20 mouse cellular contexts compared by ENCODE assay signal in the genomic region with DNA sequence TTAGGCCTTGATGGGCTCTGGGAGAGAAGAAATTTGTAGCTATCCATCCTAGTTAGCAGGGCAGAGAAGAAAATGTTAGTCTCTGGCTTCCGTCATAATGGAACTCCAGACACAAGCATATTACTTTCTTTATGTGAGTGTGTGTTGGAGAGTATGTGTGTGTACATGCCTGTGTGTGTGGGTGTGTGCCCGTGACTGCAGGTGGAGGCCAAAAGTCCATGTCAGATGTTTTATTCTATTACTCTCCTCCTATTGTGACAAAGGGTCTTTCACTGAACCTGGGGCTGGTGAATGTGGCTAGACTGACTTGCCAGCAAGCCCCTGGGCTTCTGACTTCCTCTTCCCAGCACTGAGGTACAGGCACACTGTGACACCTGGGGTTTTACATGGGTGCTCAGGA.
DNase-seq lines count a peak whose midpoint lies in the region; ATAC-seq and TF ChIP-seq lines count a peak whose summit lies in the region.
"Had no signal": no experiment of that assay in that cellular context is flagged by ENCODE, and none has a peak within 500 bp of the region (broad histone marks: within the 10 kb centered on the region; RNA-seq: fewer than 3 reads in every experiment).

No protein-coding gene starts in this region.

- H3K9me3 ChIP-seq in midbrain, embryonic 11.5 days (ENCODE audit: control insufficient read depth, low read length) = no peaks in the 10 kb centered on the region
- no peaks in the 10 kb centered on the region for H3K9me3 ChIP-seq in midbrain, embryonic 14.5 days (ENCODE audit: control insufficient read depth, low read length)
- peaks cover 5% of the 10 kb centered on the region; the same call in 1 of the 2 replicates for H3K9me3 ChIP-seq in ES-Bruce4 (replicated peaks; ENCODE audit: control insufficient read depth, insufficient read depth, low read length, poor library complexity, severe bottlenecking)
- H3K9me3 ChIP-seq: embryonic facial prominence, embryonic 10.5 days; embryonic facial prominence, embryonic 13.5 days; forebrain, embryonic 12.5 days; forebrain, embryonic 15.5 days; heart, embryonic 12.5 days; heart, embryonic 15.5 days; hindbrain, embryonic 10.5 days; hindbrain, embryonic 13.5 days had no signal

- H3K4me1 ChIP-seq in midbrain, embryonic 11.5 days (ENCODE audit: control insufficient read depth, insufficient read depth, low read length) = peaks cover 13% of the 10 kb centered on the region
- peaks cover 16% of the 10 kb centered on the region; the same call in 1 of the 2 replicates for H3K4me1 ChIP-seq in midbrain, embryonic 14.5 days (ENCODE audit: control insufficient read depth, insufficient read depth, low read length)
- H3K4me1 ChIP-seq in ES-Bruce4 (ENCODE audit: control insufficient read depth, insufficient read depth, low read length) = peaks cover 3% of the 10 kb centered on the region

- H3K4me2 ChIP-seq in midbrain, embryonic 11.5 days = no peak overlapping the region
- H3K4me2 ChIP-seq in midbrain, embryonic 14.5 days (ENCODE audit: low read length) = no peak overlapping the region
- H3K4me2 ChIP-seq: embryonic facial prominence, embryonic 13.5 days; forebrain, embryonic 12.5 days; forebrain, embryonic 15.5 days; heart, embryonic 12.5 days; heart, embryonic 15.5 days; hindbrain, embryonic 13.5 days had no signal

- ATAC-seq in midbrain, embryonic 11.5 days (ENCODE audit: low FRiP score) = no peak
- no peak for ATAC-seq in midbrain, embryonic 14.5 days (ENCODE audit: low FRiP score, low TSS enrichment)
- no peak for ATAC-seq in inflammation-experienced regulatory T-cells, adult 6 months
- ATAC-seq: forebrain, embryonic 15.5 days; hindbrain, embryonic 16.5 days; Patski had no signal

- no peak for TF ChIP-seq CTCF in ES-Bruce4 (IDR thresholded peaks at IDR 0.05; ENCODE audit: low read depth, low read length)

- no peak overlapping the region for H3K27ac ChIP-seq in midbrain, embryonic 11.5 days (ENCODE audit: low read depth, low read length)
- no peak overlapping the region for H3K27ac ChIP-seq in midbrain, embryonic 14.5 days (replicated peaks; ENCODE audit: low read depth, low read length)
- H3K27ac ChIP-seq in ES-Bruce4 (ENCODE audit: insufficient read depth, low read length) = peak overlapping the region; percentile 83
- H3K27ac ChIP-seq: embryonic facial prominence, embryonic 10.5 days; embryonic facial prominence, embryonic 13.5 days; forebrain, embryonic 12.5 days; forebrain, embryonic 15.5 days; heart, adult 2 months; heart, embryonic 15.5 days; hindbrain, embryonic 10.5 days; hindbrain, embryonic 13.5 days had no signal

- WGBS in midbrain, embryonic 11.5 days = 90% methylated on average over 2 of the region's 2 CpGs
- WGBS in midbrain, embryonic 14.5 days = 88% methylated on average over 2 of the region's 2 CpGs

- no peak overlapping the region for H3K4me3 ChIP-seq in midbrain, embryonic 11.5 days (ENCODE audit: low read depth, low read length)
- no peak overlapping the region for H3K4me3 ChIP-seq in midbrain, embryonic 14.5 days (replicated peaks; ENCODE audit: low read depth, low read length)
- no peak overlapping the region for H3K4me3 ChIP-seq in ES-Bruce4 (ENCODE audit: low read depth, low read length)
- H3K4me3 ChIP-seq: embryonic facial prominence, embryonic 10.5 days; embryonic facial prominence, embryonic 13.5 days; erythroblast, embryonic 14.5 days; forebrain, embryonic 12.5 days; forebrain, embryonic 15.5 days; heart, adult 2 months; heart, embryonic 12.5 days; heart, embryonic 15.5 days; hindbrain, embryonic 10.5 days; hindbrain, embryonic 13.5 days had no signal

- H3K9ac ChIP-seq in midbrain, embryonic 11.5 days (ENCODE audit: low read length) = no peak overlapping the region
- no peak overlapping the region for H3K9ac ChIP-seq in midbrain, embryonic 14.5 days (replicated peaks; ENCODE audit: low read length)
- H3K9ac ChIP-seq in ES-Bruce4 (ENCODE audit: low read depth, poor library complexity, severe bottlenecking) = peak overlapping the region; percentile 2; the same call in 1 of the 2 replicates
- H3K9ac ChIP-seq: embryonic facial prominence, embryonic 13.5 days; forebrain, embryonic 12.5 days; forebrain, embryonic 15.5 days; heart, embryonic 12.5 days; heart, embryonic 15.5 days; hindbrain, embryonic 13.5 days had no signal

- H3K36me3 ChIP-seq in midbrain, embryonic 11.5 days (ENCODE audit: control insufficient read depth, insufficient read depth, low read length) = no peaks in the 10 kb centered on the region
- no peaks in the 10 kb centered on the region for H3K36me3 ChIP-seq in midbrain, embryonic 14.5 days (ENCODE audit: control insufficient read depth, insufficient read depth, low read length)
- H3K36me3 ChIP-seq in ES-Bruce4 (ENCODE audit: control insufficient read depth, insufficient read depth, low read length, poor library complexity, severe bottlenecking) = peaks cover 10% of the 10 kb centered on the region
- no peaks in the 10 kb centered on the region for H3K36me3 ChIP-seq in splenic B cell, adult 2 months (ENCODE audit: control insufficient read depth, insufficient read depth, low read length, poor library complexity, severe bottlenecking)
- H3K36me3 ChIP-seq: embryonic facial prominence, embryonic 10.5 days; embryonic facial prominence, embryonic 13.5 days; forebrain, embryonic 12.5 days; forebrain, embryonic 15.5 days; heart, embryonic 12.5 days; heart, embryonic 15.5 days; hindbrain, embryonic 10.5 days; hindbrain, embryonic 13.5 days had no signal

- DNase-seq in midbrain, embryonic 11.5 days (ENCODE audit: low spot score, missing footprints) = peak; percentile 51
- DNase-seq in midbrain, embryonic 14.5 days = no peak
- DNase-seq in splenic B cell, adult 2 months (ENCODE audit: low read depth, low spot score) = peak; percentile 9
- DNase-seq in c-Kit-positive CD71-positive TER-119-positive erythroid progenitor cells, embryonic 14.5 days (ENCODE audit: low spot score) = no peak
- DNase-seq: gastrocnemius, postnatal 25 days; kidney, adult 11 months had no signal

- H3K27me3 ChIP-seq in midbrain, embryonic 11.5 days (ENCODE audit: control insufficient read depth, insufficient read depth, low read length) = 0 out of 2 replicates have a peak, but pooled peaks cover 2% of the 10 kb centered on the region
- H3K27me3 ChIP-seq in midbrain, embryonic 14.5 days (ENCODE audit: control insufficient read depth, insufficient read depth, low read length) = no peaks in the 10 kb centered on the region
- H3K27me3 ChIP-seq in ES-Bruce4 (ENCODE audit: control insufficient read depth, insufficient read depth, low read length, poor library complexity, severe bottlenecking) = no peaks in the 10 kb centered on the region
- H3K27me3 ChIP-seq in splenic B cell, adult 2 months (ENCODE audit: control insufficient read depth, insufficient read depth, low read length, poor library complexity, severe bottlenecking) = 0 out of 2 replicates have a peak, but pooled peaks cover 2% of the 10 kb centered on the region
- H3K27me3 ChIP-seq: forebrain, embryonic 15.5 days; hindbrain, embryonic 13.5 days had no signal

- TF ChIP-seq POLR2A in ES-Bruce4 (IDR thresholded peaks at IDR 0.05; ENCODE audit: insufficient read depth, low read length) = no peak

- TF ChIP-seq EP300 in ES-Bruce4 (IDR thresholded peaks at IDR 0.05; ENCODE audit: insufficient read depth, low read depth, low read length) = 0 out of 2 replicates have a peak, but pooled peaks have one; percentile 10

Comparison
In these comparisons a context has a peak if more than half of its experiments do, and no peak if none do; other contexts are left out.
1. DNase-seq: peak in midbrain, embryonic 11.5 days (single experiment) and splenic B cell, adult 2 months (single experiment); none in midbrain, embryonic 14.5 days (single experiment) and c-Kit-positive CD71-positive TER-119-positive erythroid progenitor cells, embryonic 14.5 days (single experiment).